Mouse (Mus musculus) G1E (cell line): ENCODE results near the gene Dnaaf3.
"Not testable (repeated sequence)": the region's sequence is repeated elsewhere in the genome, so short reads cannot be mapped to it uniquely, and the experiment has no call there.

Experiments used
- CTCF ChIP-seq: IDR thresholded peaks from 2 replicates; pipeline ENCODE4 v1.5.1; 2012; ENCODE audit warnings: low read depth, low read length, inconsistent platforms, mixed read lengths
- GATA1 ChIP-seq: IDR thresholded peaks from 2 replicates; pipeline ENCODE4 v1.6.1; 2012; ENCODE audit warnings: borderline replicate concordance, low read length, inconsistent platforms, mixed read lengths
- GATA2 ChIP-seq: IDR thresholded peaks from 2 replicates; pipeline ENCODE4 v1.6.1; 2012; ENCODE audit warnings: low read depth, low read length, inconsistent platforms, borderline replicate concordance
- TAL1 ChIP-seq: conservative IDR thresholded peaks from 2 replicates; pipeline ENCODE4 v1.6.1; 2012; ENCODE audit warnings: low read depth, low read length, inconsistent platforms, mixed read lengths

GRCm38 (mm10) chr7:4524212-4524922 lies 7.9 kb downstream of the Dnaaf3 start, which contains the start of gene Tnni3:
- peak; percentile 26; the same call in 1 of the 2 replicates for TF ChIP-seq CTCF
- TF ChIP-seq TAL1, GATA1, GATA2: not testable (repeated sequence)
